Mouse (Mus musculus) thymus, postnatal 10 days (tissue): ENCODE data around the gene Asl.
"Not testable (repeated sequence)": the region's sequence is repeated elsewhere in the genome, so short reads cannot be mapped to it uniquely, and the experiment has no call there.

ENCODE experiments used
- DNase-seq, 2 experiments: peaks; one replicate each; pipeline ENCODE4 v3.0.0; 2021; ENCODE audit warnings: low spot score in 2 of 2

Asl gene

GRCm38 (mm10) chr5:130046100-130046499 is 17.1 kb upstream of the Asl start:
- DNase-seq = no peak

GRCm38 (mm10) chr5:130044201-130044695 is 15.2 kb upstream of the Asl start:
- DNase-seq = no peak

- no peak for DNase-seq
Observed at GRCm38 (mm10) chr5:130043741-130044140, 14.7 kb upstream of the Asl start.

DNA sequence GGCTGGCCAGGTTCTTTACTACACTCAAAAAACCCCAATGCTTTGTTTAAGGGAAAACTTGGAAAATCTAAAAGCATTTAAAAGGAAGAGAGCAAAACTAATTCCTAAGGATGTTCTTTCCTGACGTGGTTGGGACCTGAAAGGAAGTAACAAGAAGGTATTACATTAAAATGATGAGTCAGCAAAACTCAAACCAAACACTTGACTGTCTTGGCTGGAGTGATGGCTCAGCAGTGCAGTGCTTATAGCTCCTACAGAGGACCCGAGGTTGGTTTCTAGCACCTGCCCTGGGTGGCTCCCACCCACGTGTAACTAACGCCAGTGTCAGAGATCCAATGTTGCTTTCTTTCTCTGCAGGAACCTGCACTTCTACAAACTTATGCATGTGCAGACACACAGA is 12.2 kb upstream of the Asl start:
- DNase-seq = no peak

GRCm38 (mm10) chr5:130040797-130041196 is 11.8 kb upstream of the Asl start:
- no peak for DNase-seq

GRCm38 (mm10) chr5:130037752-130038455 is 8.9 kb upstream of the Asl start:
- peak in 1 of 2 experiments; percentile 51 for DNase-seq

- DNase-seq = not testable (repeated sequence)
Observed at GRCm38 (mm10) chr5:130036300-130036699, 7.3 kb upstream of the Asl start.

DNA sequence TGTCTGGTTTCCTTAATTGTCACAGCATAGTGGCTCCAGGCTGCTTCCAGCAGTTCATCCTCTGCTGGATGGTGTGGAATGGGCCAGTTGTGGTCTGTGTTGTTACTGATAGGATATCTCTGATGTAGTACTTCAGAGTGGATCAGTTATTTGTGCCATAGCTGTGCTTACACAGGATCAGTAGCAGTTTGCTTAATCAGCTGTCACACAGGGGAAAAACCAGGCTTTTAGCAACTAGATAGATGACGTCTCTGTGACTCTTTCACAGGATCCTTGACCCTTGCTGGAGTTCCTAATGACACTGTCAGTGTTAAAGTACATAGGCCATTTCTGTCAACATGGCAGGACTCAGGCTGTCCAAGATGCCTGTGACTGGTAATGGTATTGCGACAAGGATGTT is 4.8 kb upstream of the Asl start:
- DNase-seq = no peak

DNA sequence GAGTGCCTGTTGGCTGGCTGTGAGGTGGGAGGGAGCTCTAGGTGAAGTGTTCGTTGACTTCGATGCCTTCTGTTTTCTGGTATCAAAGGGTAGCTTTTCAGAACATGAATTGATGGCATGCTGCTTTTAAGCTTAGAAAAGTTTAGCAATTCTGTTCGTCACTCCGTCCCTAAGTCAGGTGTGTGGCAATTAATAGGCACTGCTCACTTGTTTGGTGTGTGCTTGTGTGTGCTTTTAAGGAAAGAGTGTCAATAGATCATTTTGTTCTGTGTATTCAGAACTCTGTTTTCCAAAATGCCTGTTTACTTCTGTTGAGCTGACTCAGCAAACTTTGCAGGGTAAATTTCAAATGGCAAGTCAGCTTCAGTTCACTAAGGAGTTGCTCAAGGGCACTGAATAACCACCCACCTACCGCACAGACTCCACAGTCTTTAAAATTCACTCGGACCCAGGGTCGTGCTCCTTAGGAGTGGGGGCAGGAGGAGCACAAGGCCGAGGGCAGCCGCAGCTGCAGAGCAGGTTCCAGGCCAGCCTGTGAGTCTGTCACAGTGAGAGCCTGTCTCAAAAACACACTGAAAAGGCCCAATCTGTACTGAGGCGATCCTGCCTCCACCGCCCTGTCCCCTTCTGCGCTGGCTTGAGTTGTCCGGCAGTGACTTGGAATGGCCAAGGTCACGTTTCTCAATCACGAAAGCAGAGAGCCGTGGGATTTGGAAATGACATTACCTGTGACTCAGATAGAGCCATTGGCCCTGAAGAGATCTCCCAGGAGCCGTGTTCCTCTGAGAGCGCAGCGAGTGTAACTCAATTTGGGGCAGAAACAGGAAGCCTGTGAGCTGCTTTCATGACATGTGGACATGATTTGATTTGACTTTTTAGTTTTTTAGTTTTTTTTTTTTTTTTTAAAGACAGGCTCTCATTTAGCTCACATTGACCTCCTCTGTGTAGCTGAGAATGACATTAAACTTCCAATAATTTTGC is 2.7 kb upstream of the Asl start:
- DNase-seq = no peak

- DNase-seq = no peak
Observed at GRCm38 (mm10) chr5:130027696-130028095, 1.4 kb downstream of the Asl start.

DNA sequence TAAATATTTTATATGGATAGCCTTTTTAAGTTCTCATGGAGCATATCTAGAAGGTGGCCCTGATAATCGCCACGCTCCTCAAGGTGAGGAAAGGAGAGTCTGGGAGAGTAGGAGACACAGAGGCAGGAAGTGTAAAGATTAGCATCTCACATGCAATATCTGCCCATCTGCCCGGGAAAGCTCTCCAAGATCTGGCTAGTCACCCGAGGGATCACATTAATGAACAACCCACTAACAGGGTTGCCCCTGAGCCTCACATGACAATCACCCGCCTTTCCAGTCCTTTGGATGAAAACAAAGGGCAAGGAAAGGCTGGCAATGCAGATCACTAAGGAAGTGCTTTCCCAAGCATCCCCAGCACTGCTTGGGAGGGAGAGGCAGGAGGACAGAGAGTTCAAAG is 1.9 kb downstream of the Asl start:
- no peak for DNase-seq

GRCm38 (mm10) chr5:130023767-130024539 is 5.1 kb downstream of the Asl start:
- peak; percentile 64 to 68 for DNase-seq

- no peak for DNase-seq
Observed at GRCm38 (mm10) chr5:130023067-130023766, 5.8 kb downstream of the Asl start.

DNA sequence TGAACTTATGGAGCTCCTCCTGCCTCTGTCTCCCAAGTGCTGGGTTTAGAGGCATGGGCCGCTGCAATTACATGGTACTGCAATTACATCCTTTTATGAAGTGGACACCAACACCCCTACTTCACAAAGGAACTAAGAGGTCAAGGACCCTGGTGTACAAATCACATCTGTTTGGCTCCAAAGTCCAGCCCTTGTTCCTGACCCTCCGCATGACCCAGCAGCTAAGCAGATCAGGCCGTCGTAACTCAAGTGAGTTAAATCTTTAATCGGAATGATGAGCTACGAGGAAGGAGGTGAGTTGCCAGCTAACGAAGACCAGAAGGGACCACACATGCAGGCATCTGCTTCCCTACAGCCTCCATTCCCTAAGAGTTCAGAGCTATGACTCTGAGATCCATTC is 6.7 kb downstream of the Asl start:
- DNase-seq = no peak

DNA sequence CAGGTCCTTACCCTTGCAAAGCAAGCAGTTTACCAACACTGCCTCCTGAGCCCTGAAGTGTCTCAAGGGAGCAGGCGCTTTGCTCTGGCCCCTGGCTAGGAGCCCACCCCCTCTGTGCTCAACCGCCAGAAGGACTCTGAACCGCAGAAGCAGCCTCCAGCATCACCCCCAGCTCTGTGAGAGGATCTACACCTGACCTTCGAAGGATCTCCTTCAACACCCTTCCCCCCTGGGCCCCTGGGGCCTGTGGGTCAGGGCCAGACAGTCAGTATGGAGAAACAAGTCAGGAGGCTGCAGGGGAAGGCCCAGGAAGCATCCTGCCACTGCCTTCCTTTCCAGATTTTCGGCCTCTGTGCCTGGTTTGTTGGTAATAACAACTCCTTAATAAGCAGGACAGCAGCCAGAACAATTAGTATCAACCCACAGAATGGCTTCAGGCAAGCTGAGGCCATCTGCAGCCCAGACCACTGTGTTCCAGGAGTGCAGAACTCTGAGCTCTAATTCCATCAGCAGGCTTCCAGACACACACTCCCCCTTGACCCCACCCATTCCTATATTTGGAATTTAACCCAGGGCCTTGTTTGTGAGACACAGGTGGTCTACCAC is 7.6 kb downstream of the Asl start:
- no peak for DNase-seq

DNA sequence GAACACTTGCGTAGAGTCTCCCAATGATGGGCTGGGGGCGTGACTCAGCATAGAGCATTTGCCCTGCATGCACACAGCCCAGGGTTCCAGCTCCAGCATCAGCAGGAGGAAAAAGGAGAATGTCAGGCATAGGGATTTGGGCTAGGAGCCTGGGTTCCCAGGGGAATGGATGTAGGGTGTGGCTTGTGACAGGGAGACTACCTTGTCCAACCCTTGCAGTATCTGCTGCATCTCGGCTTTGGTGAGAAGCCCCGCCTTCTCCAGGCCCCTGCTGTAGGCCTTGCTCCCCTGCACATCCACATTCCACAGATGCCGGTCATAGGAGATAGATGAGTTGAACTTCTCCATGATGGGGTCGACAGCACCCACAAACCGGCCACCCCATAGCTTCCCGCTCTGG is 9.6 kb downstream of the Asl start:
- DNase-seq = no peak

GRCm38 (mm10) chr5:130015104-130015503 is 13.9 kb downstream of the Asl start:
- DNase-seq = no peak

GRCm38 (mm10) chr5:130010961-130011360 is 18.1 kb downstream of the Asl start:
- no peak for DNase-seq

DNA sequence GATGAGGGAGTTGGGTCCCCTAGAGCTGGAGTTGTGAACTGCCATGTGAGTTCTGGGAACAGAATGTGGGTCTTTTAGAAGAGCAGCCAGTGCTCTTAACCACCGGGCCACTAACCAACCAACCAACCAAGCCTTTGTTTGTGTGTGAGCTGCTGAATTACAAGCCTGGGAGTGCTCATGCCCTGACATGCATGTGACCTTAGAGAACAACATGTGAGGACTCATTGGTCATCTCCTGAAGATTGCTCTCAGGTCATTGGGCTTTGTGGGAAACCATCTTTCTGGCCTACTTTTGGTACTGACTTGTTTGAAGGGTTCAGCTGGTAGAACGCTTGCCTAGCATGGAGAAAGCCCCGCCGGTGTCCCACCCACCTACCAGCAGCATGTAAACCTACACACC is 19.3 kb downstream of the Asl start:
- no peak for DNase-seq

GRCm38 (mm10) chr5:130008034-130008590 is 20.9 kb downstream of the Asl start:
- no peak for DNase-seq

DNA sequence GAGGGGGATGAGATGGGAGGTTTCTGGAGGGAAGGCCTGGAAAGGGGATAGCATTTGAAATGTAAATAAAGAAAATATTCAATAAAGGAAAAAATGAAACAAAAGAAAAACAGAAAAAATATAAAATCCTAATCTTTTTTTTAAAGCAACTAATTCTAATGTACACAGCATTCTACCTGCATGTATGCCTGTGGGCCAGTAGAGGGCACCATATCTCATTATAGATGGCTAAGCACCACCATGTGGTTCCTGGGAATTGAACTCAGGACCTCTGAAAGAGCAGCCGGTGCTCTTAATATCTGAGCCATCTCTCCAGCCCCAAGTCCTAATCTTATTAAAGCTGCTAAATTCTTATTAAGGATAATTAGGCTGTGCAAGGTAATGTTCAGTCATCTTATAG is 21.7 kb downstream of the Asl start:
- no peak for DNase-seq
